Mouse (Mus musculus): ENCODE results near the gene Dlx1.
A peak's percentile ranks its signal among the peaks of the same experiment; 100 is the strongest.

The Dlx1 gene

GRCm38 (mm10) chr2:71528714-71529510 is 999 bp downstream of the Dlx1 start:
- DNase-seq = no peak

DNA sequence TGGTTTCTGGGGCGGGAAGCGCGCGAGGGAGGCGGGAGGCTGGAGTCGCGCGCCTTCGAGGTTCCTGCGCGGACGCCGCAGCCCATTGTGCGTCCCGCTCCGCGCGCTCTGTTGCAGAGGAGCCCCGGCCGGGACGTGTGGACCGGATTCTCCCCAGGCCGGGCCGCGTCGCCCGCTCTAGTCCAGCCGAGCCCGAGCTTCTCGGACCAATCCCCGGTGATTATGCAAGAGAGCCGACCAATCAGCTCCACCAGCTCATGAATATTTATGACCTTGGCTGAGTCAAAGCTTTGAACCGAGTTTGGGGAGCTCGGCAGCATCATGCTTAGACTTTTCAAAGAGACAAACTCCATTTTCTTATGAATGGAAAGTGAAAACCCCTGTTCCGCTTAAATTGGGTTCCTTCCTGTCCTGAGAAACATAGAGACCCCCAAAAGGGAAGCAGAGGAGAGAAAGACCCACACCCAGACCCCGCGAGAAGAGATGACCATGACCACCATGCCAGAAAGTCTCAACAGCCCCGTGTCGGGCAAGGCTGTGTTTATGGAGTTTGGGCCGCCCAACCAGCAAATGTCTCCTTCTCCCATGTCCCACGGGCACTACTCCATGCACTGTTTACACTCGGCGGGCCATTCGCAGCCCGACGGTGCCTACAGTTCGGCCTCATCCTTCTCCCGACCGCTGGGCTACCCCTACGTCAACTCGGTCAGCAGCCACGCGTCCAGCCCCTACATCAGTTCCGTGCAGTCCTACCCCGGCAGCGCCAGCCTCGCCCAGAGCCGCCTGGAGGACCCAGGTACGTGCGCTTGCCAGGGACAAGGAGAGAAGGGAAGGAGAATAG is 1.8 kb downstream of the Dlx1 start:
- DNase-seq = peak; percentile 57

DNA sequence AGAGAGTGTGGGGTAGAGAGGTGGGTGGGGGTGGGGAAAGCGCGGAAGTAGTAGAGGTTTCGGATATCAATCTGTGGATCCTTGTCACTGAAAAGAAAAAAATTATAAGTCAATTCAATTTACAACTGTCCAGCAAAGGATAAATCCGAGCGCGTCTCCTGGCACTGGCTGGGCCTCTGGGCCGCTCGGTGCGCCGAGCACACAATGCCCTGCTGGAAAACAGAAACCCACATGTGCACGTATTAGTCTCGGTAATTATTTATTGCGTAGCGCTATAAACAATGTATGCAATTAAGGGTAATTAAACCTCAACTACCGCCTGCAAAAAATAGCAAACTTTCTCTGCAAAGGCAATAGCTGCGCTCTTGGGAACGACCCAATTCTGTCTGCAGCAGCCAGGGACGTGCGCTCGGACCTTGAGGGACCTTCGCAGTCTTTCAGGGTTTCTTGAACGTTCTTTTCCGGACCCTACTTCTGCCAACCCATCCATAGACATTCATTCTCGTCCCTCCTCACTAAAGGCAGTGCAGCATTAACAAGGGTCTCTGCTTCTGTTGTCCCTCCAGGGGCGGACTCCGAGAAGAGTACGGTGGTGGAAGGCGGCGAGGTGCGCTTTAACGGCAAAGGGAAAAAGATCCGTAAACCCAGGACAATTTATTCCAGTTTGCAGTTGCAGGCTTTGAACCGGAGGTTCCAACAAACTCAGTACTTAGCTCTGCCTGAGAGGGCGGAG is 2.6 kb downstream of the Dlx1 start:
- DNase-seq = no peak

DNA sequence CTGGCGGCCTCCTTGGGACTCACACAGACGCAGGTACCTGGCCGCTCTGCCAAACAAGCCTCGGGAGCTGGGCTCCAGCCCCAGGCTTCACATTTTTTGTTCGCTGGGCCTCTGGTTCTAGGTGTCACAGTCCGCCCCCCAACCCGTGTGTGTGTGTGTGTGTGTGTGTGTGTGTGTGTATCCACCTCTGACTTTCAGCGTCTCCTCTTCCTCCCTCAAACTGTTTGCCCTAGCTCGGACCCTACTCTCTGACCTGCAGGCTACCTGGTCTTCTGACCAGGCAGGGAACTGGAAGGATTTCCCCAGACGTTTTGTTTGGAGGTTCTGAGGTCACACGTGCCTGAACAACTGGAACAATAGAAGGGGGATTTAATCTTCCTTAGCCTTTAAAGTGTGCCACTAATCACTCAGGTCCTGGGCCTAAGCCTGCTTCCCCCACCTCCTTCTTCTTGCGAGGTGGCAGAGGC is 3.2 kb downstream of the Dlx1 start:
- DNase-seq = no peak

- no peak for DNase-seq
Observed at GRCm38 (mm10) chr2:71531990-71532970, 4.4 kb downstream of the Dlx1 start.

DNA sequence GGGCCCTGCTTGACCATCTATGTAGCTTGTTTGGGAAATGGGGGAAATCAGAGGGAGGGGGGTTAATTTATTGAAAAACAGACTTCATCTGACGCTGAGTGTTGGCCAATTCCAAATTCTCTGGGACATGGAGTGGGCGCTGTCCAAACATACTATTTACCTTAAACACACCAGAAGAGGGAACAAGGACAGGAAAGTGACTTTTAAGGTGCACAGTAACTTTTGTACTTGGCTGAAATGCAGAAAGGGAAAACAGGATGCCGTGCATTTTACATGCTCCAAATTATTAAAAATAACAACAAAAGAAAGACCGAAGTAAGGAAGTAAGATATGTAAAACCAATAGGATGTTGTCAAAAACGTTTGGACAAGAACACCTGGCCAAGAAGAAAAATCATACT is 5.2 kb downstream of the Dlx1 start:
- no peak for DNase-seq

DNA sequence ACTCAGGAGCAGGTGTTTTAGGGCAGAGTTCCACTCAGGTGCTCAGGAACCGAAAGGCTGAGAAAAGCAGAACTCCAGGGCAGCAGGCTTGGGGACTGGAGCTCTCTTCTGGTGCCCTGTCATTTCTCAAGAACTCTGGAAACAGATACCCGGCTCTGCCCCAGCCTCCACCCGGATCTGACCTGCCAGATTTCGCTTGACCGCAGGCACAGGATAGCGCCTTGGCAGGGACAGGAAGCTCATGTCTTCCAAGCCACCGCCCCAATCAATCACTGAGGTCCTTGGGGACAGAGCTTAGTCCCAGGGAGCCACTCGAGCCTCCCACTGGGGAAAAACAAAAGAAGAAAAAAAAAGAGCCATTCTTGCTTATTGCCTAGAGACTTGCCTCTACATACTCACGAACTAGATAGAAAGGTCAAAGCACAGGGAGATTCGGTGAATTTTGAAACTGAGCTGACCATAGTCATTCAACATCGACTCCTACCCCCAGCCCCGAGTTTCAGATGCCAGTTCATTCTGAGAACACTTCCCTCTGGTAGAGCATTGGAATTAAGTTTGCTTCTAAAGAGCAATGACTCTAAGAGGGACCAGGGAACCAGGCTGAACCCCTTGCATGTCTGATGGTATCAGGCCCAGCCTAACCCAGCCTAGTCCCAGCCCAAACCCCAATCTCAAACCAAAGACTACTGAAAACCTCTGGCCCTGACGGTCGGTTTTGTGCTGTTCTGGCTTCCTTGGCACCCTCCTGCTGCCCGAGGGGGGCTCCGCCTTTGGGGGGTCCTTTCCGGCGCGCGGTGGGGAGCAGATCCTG is 6.5 kb downstream of the Dlx1 start:
- DNase-seq = no peak

- DNase-seq = no peak
Observed at GRCm38 (mm10) chr2:71540611-71541417, 12.9 kb downstream of the Dlx1 start.

GRCm38 (mm10) chr2:71541418-71542226 is 13.7 kb downstream of the Dlx1 start:
- DNase-seq = no peak

GRCm38 (mm10) chr2:71542227-71542815 is 14.4 kb downstream of the Dlx1 start:
- no peak for DNase-seq

DNA sequence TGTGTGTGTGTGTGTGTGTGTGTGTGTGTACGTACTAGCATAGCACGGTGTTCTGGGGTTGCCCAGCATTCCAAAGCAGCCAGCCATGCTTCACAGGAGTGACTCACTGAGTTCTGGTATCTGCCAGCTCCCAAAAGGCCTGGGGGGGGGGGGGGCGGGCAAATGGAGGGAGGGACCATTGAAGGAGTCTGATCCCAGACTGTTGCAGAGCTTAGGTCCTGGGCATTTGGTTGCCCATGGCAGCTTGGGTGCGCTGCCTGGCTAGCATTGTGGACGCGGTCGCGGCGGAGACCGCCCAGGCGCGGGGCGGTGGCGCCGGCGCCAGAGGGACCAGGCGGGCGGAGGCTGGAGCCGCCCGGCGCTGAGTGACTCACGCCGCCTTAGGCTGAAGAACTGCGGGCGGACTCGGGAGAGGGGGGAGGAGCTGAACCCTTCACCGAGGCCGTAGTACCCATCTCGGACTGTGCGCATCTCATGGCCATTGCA is 14.9 kb downstream of the Dlx1 start:
- DNase-seq = no peak

DNA sequence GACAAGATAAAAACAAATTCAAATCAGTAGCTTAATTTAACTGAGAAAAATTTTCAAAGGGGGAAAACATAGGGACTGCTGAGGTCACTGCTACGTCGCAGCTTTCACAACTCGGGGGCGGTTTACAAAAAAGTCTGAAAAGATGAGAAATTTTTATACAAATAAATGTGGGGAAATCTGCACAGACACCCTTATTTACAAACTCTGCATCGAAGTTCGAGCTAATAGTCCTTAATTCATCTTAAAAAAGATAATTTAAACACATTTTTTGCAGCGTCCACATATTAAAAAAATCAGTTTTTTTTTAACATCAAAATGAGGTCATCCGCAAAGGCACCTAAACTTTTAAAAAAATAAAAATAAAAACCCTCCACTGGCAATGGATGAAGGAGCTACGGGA is 15.6 kb downstream of the Dlx1 start:
- DNase-seq = no peak

- DNase-seq = no peak
Observed at GRCm38 (mm10) chr2:71543948-71544347, 16.0 kb downstream of the Dlx1 start.

DNA sequence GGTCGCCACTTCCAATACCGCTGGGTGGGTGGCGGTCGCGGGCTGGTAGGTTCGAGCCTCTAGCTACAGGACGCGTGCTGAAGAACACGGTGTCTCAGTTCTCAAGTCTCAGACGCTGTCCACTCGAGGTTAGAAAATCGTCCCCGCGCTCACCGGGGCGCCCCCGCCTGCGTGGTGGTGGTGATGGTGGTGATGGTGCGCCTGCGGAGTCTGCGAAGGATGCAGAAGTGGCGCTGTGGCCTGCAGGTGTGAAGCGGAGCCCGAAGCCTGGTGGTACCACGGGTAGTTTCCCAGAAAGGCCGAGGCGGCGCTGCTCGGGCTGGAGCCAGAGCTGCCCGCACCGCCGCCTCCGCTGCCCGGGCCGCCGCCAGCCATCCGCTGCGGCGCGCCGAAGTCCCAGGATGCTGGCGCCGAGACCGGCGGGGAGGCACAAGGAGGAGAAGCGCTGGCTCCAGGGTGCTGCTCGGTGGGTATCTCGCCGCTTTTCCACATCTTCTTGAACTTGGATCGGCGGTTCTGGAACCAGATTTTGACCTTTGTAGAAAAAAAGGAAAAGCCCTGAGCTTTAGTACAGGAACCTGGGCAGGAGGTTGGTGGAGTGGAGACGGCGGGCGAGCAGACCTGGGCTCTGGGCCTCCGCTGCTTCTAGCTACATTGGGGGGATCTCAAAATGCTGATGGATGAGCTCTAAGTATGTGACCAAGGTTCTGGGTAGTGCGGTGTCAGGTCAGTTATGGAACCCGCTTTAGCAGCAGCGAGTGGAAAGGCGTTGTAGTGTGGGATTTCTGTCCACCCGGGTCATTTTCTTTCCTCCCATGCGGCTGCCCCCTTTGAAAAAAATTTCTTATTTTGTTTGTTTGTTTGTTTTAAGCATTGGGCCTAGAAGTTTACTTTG is 16.7 kb downstream of the Dlx1 start:
- DNase-seq = no peak

GRCm38 (mm10) chr2:71545401-71545881 is 17.5 kb downstream of the Dlx1 start:
- DNase-seq = peak; percentile 38

GRCm38 (mm10) chr2:71545882-71546639 is 18.1 kb downstream of the Dlx1 start:
- no peak for DNase-seq

GRCm38 (mm10) chr2:71546640-71547071 is 18.7 kb downstream of the Dlx1 start, which contains the start of gene Dlx2:
Gene Dlx2, minus strand, starts transcription at chr2:71546754.
- DNase-seq = peak; percentile 42

Data from right cerebral cortex, postnatal 25 days (tissue).